Mouse (Mus musculus): ENCODE results near the gene 1700016H13Rik. TPM values are rescaled to one million over a fixed set of nuclear protein-coding genes. Genes with fewer than 3 reads are reported as not detected.

Gene 1700016H13Rik
- polyA plus RNA-seq, 3 experiments from 2014 or later = not detected

GRCm38 (mm10) chr5:103598881-103599280 lies 56.9 kb downstream of the 1700016H13Rik start:
- no peak for ATAC-seq

- ATAC-seq = no peak
Measured at GRCm38 (mm10) chr5:103598264-103598663, 57.5 kb downstream of the 1700016H13Rik start.

Other genes with a start within 250 kb of the 1700016H13Rik start
- 10 to 100 TPM; 19.1 to 30.1 (median 25.2) TPM for gene Ptpn13, start 230.8 kb downstream of the 1700016H13Rik start, polyA plus RNA-seq (2017; shearing (Covaris generic))
- gene Slc10a6, start 26.6 kb downstream of the 1700016H13Rik start, polyA plus RNA-seq (2017; shearing (Covaris generic)) = under 1 TPM in 1 of 3 experiments, not detected in 2; 0.26 TPM
- gene Aff1, start 36.4 kb upstream of the 1700016H13Rik start, polyA plus RNA-seq (2017; shearing (Covaris generic)) = 10 to 100 TPM in 2 of 3 experiments, 1 to 10 TPM in 1; 5.7 to 17.9 (median 12.0) TPM